Mouse (Mus musculus) hindbrain, embryonic 11.5 days (tissue): ENCODE measurements around the gene Lamb1. TPM values are rescaled to one million over a fixed set of nuclear protein-coding genes. Genes with fewer than 3 reads are reported as not detected.

Source experiments
- ATAC-seq: fragments of 200-750 bp; cut with Nextera tagmentation; 2 replicates; pipeline ENCODE4 v1.8.0; 2017; ENCODE audit warnings: mild to moderate bottlenecking, moderate TSS enrichment, moderate library complexity; ENCODE audit not compliant: low FRiP score
- DNase-seq: peaks from one replicate; pipeline ENCODE4 v3.0.0-alpha.2; 2015; ENCODE audit warnings: low spot score
- H3K27ac ChIP-seq: fragments of 300-500 bp; sonication (generic); 2 replicates; pipeline ENCODE4 v1.5.1; 2014; ENCODE audit warnings: mild to moderate bottlenecking, low read depth, low read length
- H3K27me3 ChIP-seq: fragments of 300-500 bp; sonication (generic); 2 replicates; pipeline ENCODE4 v1.6.1; 2014; ENCODE audit warnings: mild to moderate bottlenecking, low read length, moderate library complexity, mixed read lengths; ENCODE audit not compliant: control insufficient read depth, insufficient read depth
- H3K36me3 ChIP-seq: fragments of 300-500 bp; sonication (generic); 2 replicates; pipeline ENCODE4 v1.6.1; 2014; ENCODE audit warnings: mild to moderate bottlenecking, low read length, moderate library complexity, mixed read lengths; ENCODE audit not compliant: control insufficient read depth, insufficient read depth
- H3K4me1 ChIP-seq: fragments of 300-500 bp; sonication (generic); replicated peaks from 2 replicates; pipeline ENCODE4 v1.6.1; 2014; ENCODE audit warnings: low read length, mixed read lengths; ENCODE audit not compliant: control insufficient read depth, insufficient read depth
- H3K4me2 ChIP-seq: fragments of 300-500 bp; sonication (generic); replicated peaks from 2 replicates; pipeline ENCODE4 v1.6.1; 2014; ENCODE audit warnings: mild to moderate bottlenecking, low read depth, low read length
- H3K4me3 ChIP-seq: fragments of 300-500 bp; sonication (generic); 2 replicates; pipeline ENCODE4 v1.5.1; 2014; ENCODE audit warnings: low read depth, low read length
- H3K9ac ChIP-seq: fragments of 300-500 bp; sonication (generic); 2 replicates; pipeline ENCODE4 v1.6.1; 2014; ENCODE audit warnings: low read depth, low read length
- H3K9me3 ChIP-seq: fragments of 300-500 bp; sonication (generic); 2 replicates; pipeline ENCODE4 v1.6.1; 2016; ENCODE audit warnings: low read length; ENCODE audit not compliant: control insufficient read depth
- WGBS: fragments of 180-500 bp; shearing (Covaris S2); extraction: QIAGEN DNeasy Blood & Tissue Kit; methylation state at CpG from one replicate; pipeline ENCODE4 v1.1.7; 2014; 5-methylcytosine and 5-hydroxymethylcytosine counted together
- polyA plus RNA-seq: library from polyadenylated mRNA; unstranded; fragments of >200 nt; fragmentation: Nextera tagmentation; extraction: Ambion mirVana; gene quantifications from 2 replicates; pipeline ENCODE4 v1.2.1, GENCODE M21; 2014

Lamb1 gene
- polyA plus RNA-seq, 1 experiment from 2014 or later, result 21.2 TPM

DNA sequence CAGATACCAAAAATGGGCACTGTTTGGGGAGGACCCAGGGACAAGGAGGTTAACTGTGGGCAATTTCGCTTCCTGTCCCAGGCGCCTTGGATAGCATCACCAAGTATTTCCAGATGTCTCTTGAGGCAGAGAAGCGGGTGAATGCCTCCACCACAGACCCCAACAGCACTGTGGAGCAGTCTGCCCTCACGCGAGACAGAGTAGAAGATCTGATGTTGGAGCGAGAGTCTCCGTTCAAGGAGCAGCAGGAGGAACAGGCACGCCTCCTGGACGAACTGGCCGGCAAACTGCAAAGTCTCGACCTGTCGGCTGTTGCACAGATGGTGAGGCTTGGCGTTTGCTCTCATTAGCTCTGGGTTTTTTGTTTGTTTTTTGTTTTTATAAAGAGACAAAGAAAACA is 55.8 kb downstream of the Lamb1 start:
- H3K9me3 ChIP-seq, result no peaks in the 10 kb centered on the region
- H3K4me1 ChIP-seq, result no peaks in the 10 kb centered on the region
- no peaks in the 10 kb centered on the region for H3K27me3 ChIP-seq
- H3K4me3 ChIP-seq, result no peak overlapping the region
- no peak for ATAC-seq
- no peak overlapping the region for H3K27ac ChIP-seq
- no peak for DNase-seq
- no peaks in the 10 kb centered on the region for H3K36me3 ChIP-seq
- 66% methylated on average over 13 of the region's 13 CpGs for WGBS
- H3K9ac ChIP-seq, result no peak overlapping the region
- no peak overlapping the region for H3K4me2 ChIP-seq

DNA sequence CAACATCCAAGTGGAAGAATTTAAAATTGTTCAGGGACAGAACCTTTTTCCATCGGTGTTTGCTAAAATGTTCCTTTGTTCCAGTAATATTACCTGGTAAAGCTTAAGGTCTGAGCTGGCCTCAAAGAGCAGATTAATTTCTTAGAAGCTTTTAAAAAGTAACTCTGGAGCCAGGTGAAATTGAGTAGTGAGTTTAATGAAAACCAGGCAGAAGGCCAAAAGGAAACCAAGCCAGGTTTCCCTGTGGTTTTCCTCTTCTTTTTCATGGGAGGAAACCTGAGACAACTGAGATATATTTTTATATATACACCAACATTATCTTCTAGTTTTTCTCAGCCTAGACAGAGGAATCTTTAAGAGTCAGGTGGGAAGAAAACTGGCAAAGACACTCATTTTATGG is 56.5 kb downstream of the Lamb1 start:
- Histone ChIP-seq H3K27ac (no peak overlapping the region), H3K4me3 (no peak overlapping the region), H3K4me1 (no peaks in the 10 kb centered on the region), H3K27me3 (no peaks in the 10 kb centered on the region), H3K9me3 (no peaks in the 10 kb centered on the region), H3K4me2 (no peak overlapping the region), H3K9ac (no peak overlapping the region), H3K36me3 (no peaks in the 10 kb centered on the region)
- DNase-seq (no peak), ATAC-seq (no peak)
- 91% methylated on average over 1 of the region's 1 CpGs for WGBS

DNA sequence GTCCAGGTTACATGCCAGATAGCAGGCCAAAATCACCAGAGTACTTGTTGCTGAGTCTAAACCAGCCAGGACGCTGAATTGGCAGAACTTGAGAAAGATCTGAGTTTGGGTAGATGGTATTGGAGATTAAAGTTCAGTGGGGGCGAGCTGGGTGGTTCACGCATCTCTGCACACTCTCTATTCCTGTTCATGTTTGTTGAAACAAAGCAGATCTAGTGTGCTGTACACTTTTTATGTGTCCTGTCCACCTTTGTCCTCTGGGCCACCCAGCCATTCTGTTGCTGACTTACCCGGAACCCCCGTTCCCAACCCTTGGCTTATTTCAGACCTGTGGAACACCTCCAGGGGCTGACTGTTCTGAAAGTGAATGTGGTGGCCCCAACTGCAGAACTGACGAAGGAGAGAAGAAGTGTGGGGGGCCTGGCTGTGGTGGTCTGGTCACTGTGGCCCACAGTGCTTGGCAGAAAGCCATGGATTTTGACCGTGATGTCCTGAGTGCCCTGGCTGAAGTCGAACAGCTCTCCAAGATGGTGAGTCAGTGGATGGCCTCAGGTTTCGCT is 58.2 kb downstream of the Lamb1 start:
- H3K4me3 ChIP-seq, result no peak overlapping the region
- WGBS, result 88% methylated on average over 9 of the region's 9 CpGs
- H3K4me2 ChIP-seq, result no peak overlapping the region
- no peak overlapping the region for H3K9ac ChIP-seq
- ATAC-seq (no peak), DNase-seq (no peak)
- no peaks in the 10 kb centered on the region for H3K27me3 ChIP-seq
- H3K27ac ChIP-seq, result no peak overlapping the region
- H3K4me1 ChIP-seq, result no peaks in the 10 kb centered on the region
- H3K9me3 ChIP-seq, result no peaks in the 10 kb centered on the region
- no peaks in the 10 kb centered on the region for H3K36me3 ChIP-seq

DNA sequence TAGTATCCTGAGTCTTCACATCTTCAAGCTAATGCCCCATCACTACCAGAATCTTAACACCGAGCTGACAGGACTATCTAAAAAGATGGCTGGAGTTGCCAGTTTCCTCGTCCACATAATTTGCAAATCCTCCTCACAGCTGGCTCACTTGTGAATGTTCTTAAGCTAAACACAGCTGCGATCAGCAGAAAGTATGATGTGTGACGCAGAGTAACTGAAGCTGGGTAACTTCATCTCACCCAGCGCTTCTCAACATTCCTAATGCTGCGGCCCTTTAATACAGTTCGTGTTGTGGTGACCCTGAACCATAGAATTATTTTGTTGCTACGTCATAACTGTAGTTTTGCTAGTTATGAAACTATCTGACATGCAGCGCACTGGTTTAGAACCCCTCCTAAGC is 62.1 kb downstream of the Lamb1 start:
- Histone ChIP-seq H3K4me3 (no peak overlapping the region), H3K27me3 (no peaks in the 10 kb centered on the region), H3K4me2 (no peak overlapping the region), H3K4me1 (no peaks in the 10 kb centered on the region), H3K9me3 (no peaks in the 10 kb centered on the region), H3K36me3 (no peaks in the 10 kb centered on the region), H3K27ac (no peak overlapping the region), H3K9ac (no peak overlapping the region)
- DNase-seq (no peak), ATAC-seq (no peak)
- 96% methylated on average over 9 of the region's 9 CpGs for WGBS

DNA sequence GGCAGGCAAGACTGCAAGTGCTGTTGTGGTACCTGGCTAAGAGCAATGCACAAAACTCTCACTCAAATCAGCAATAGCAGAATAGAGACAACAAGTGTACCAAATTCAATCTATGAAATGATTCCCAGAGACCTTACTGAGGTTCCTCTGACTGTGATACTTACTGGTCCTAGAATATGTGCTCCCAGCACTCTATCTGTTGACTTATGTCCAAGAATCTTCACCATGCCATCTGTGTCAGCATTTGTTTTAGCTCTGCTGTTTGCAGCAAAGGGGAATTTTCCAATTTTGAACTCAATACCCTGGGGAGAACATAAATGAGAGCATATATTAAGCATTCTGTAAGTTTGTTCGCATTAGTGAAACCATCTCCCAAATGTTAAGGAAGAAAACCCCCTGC is 68.2 kb downstream of the Lamb1 start:
- ATAC-seq, result no peak
- no peaks in the 10 kb centered on the region for H3K36me3 ChIP-seq

DNA sequence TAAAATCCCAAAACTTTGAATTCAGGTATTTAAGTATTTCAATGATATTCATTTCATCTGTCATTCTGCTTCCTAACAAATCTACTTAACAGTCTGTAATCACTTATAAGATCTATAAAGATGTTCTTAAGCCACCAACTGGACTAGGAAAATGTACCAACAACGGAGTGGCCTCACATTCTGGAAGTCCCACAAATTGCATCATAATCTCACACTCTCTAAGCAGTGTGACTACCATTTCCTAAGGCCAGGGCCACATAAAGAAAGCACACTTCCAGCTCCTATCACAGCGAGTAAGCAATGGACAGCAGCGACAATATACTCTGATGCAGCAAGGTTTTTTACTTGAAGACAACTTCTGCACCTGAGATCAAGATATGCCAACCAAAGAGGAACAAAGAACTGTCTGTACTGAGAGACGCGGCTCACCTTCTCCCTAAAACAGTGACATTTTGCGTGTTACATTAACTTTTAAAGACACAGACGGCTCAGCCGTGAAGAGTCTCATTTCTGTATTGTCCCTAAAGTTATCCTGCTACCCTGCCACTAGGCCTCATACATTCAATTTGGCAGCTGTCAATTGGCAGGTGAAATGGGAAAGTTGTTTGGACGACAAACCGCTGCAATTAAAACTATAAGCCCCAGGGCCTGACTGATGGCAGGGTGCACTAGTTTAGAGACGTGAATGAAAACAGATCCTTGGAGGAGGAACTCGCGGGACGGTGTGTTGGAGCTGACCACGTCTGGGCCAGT is 85.3 kb downstream of the Lamb1 start:
- H3K27me3 ChIP-seq, result no peaks in the 10 kb centered on the region
- WGBS, result 31% methylated on average over 15 of the region's 15 CpGs
- no peak overlapping the region for H3K27ac ChIP-seq

More for the DNA sequence above, 68.2 kb downstream of the Lamb1 start:
- no peak overlapping the region for H3K27ac ChIP-seq
- H3K9me3 ChIP-seq, result no peaks in the 10 kb centered on the region
- no peak overlapping the region for H3K4me2 ChIP-seq
- no peak overlapping the region for H3K9ac ChIP-seq
- WGBS, result 100% methylated on average over 1 of the region's 1 CpGs
- H3K27me3 ChIP-seq, result no peaks in the 10 kb centered on the region
- H3K4me1 ChIP-seq, result no peaks in the 10 kb centered on the region
- DNase-seq, result no peak
- H3K4me3 ChIP-seq, result no peak overlapping the region

DNA sequence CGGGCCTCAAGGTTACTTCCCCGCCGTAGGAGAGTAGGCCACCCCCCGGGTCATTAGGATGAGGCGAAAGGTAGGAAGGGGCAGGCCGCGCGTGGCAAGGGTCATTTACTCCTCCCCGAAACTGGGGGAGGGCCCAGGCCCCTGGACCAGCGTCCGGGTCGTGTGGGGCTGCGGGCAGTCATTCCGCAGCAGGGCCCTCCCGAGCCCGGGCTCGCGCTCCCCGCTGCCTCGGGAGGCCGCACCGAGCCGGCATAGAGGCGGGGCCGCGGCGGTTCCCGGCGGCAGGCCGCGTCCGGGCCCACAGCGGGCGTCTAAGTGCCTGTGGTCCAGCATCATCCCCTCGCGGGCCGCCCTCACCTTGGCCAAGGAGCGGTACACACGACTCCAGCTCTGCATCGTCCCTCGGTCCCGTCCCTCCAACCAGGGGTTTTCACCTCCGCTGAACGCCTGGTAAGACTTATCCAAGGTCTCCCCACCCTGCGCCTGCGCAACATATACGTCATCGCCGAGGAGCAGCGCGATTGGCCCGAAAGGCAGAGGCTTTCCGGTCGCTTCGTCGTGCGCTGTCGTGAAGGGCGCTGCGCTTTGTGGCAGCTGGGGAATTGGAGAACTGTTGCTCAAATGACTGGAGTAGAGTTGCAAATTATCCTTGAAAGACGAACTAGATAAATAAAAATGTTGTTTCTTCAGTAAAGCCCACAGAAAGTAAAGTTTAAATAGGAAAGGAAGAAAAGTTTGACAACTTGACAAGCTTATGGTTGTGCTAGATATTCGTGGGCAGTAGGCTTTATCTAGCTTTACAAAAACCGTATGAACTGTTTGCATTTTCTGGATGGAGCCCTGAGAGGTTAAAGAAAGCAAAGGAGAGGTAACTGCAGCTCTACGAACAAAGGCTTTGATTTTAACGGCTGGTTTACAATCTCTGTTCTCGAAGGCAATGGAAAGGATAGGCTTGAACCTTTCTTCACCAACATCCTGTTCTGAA is 86.2 kb downstream of the Lamb1 start, which contains the start of gene Dld:
Gene Dld, minus strand, starts transcription at position 510 of the 985 bp plus-strand sequence.
- WGBS, result 5% methylated on average over 63 of the region's 66 CpGs

More for the DNA sequence above, 85.3 kb downstream of the Lamb1 start:
- Histone ChIP-seq H3K4me3 (peak overlapping the region; percentile 96), H3K4me2 (peak overlapping the region; percentile 75), H3K36me3 (0 out of 2 replicates have a peak, but pooled peaks cover 3% of the 10 kb centered on the region), H3K4me1 (no peaks in the 10 kb centered on the region), H3K9ac (peak overlapping the region; percentile 92), H3K9me3 (no peaks in the 10 kb centered on the region)
- DNase-seq (no peak), ATAC-seq (0 out of 2 replicates have a peak, but pooled peaks have one; percentile 7)

DNA sequence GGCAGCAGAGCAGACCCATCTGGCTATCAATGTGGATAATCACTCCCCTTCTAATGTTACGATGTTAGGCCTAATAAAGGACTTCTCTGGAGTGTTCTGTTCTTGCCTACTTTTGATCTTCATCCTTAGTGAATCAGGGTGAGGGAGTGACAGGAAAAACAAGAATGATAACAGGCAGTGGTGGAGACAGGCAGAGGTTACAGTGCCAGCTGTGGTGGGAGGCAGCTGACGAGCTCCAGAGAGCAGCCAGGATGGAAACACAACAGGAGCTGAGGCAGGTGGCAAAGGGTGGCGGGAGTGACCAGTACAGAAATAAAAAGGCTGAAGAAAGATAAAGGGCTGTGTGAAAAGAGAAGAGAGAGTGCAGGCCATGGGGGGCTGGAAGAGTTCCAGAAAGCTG is 101.4 kb downstream of the Lamb1 start:
- Histone ChIP-seq H3K9me3 (no peaks in the 10 kb centered on the region), H3K27ac (no peak overlapping the region), H3K9ac (no peak overlapping the region), H3K27me3 (no peaks in the 10 kb centered on the region), H3K4me3 (no peak overlapping the region), H3K4me1 (no peaks in the 10 kb centered on the region), H3K36me3 (no peaks in the 10 kb centered on the region), H3K4me2 (no peak overlapping the region)
- DNase-seq (no peak), ATAC-seq (no peak)
- WGBS, result 64% methylated on average over 3 of the region's 3 CpGs

More for the DNA sequence above, 86.2 kb downstream of the Lamb1 start, which contains the start of gene Dld:
- Histone ChIP-seq H3K9me3 (no peaks in the 10 kb centered on the region), H3K36me3 (0 out of 2 replicates have a peak, but pooled peaks cover 3% of the 10 kb centered on the region), H3K27ac (no peak within 1 kb of the TSS), H3K9ac (peak within 1 kb of the TSS; percentile 92), H3K4me2 (peak within 1 kb of the TSS; percentile 75), H3K4me1 (no peaks in the 10 kb centered on the region), H3K27me3 (no peaks in the 10 kb centered on the region), H3K4me3 (peak within 1 kb of the TSS; percentile 96)
- peak; percentile 100 for ATAC-seq
- peak; percentile 96 for DNase-seq
